Mouse (Mus musculus) kidney, adult 2 months (tissue): Measurements from ENCODE around the gene Cdca3.

Source experiments
- CTCF ChIP-seq: fragments of 200-500 bp; conservative IDR thresholded peaks from 2 replicates; pipeline ENCODE4 v1.5.1; 2011; ENCODE audit warnings: low read depth, mild to moderate bottlenecking, control low read depth, low read length, moderate library complexity, mixed read lengths; ENCODE audit not compliant: insufficient read depth, insufficient read length
- POLR2A ChIP-seq: fragments of 200-500 bp; IDR thresholded peaks from one replicate; pipeline ENCODE4 v1.6.1; 2011; ENCODE audit warnings: low read depth, low read length, control low read depth

DNA sequence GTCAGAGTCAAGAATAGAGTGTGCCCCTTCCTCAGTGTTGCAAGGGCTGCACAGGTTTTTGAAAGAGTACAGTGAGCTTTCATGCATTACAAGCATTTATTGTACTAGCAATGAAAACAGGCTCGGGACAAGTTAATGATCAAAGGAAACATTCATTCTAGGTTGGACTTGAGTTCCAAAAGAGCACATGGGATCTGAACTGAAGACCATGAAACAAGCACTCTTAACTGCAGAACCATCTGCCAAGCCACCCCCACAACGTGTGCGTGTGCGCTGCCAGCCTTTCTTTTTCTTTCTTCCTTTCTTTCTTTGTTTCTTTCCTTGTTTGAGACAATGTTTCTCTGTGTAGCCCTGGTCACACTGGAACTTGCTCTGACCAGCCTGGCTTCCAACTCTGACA lies 33.6 kb upstream of the Cdca3 start:
- TF ChIP-seq CTCF (no peak), POLR2A (no peak)
